Mouse (Mus musculus): ENCODE measurements at regions not wholly inside any gene's neighbourhood (a gene's known extent, or its start where the extent isn't known, plus 50 kb on each side); places are given as distances from the start of the nearest gene placed in this dataset.
A peak's percentile ranks its signal among the peaks of the same experiment; 100 is the strongest.

DNA sequence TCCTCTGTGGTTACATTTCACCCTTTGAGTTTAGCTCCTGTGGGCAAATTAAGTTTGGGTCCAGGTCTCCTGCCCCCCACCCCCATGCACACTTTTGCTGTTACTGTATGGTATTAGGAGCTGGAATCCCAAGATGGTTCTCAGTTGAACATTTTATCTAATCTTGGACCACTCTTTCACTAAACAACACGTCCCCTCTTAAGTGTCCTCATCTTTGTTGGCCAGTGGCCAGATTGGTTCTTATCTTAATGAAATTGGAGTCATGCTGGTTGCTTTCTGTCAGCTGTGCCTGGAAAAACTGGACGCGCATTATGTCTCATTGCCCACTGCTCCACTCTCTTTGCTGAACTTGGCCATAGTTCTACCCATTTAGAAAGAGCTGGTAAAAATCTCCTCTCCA is 391.1 kb upstream of the Pbx1 start:
- DNase-seq (ENCODE audit: low spot score): no peak

GRCm38 (mm10) chr1:168818381-168818780 is 386.3 kb upstream of the Pbx1 start:
- DNase-seq (ENCODE audit: low spot score): no peak

DNA sequence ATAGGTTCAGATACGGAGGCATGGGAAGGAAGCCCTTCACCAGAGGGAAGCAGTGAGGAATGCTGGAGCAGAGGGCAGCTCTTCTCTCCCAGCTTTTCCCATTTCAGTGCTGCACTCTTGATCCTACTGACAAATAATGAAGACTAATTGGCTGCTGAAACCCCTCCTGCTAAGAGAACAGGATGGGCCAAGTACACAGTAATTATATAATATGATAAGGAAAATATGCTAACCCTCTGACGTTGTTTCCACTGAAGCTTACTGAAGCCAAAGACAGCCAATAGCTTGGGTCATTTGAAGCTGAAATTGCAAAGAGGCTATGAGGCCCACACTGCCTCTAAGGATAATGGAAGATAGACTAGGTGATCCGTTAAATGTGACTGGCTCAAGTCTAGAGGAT is 375.0 kb upstream of the Pbx1 start:
- peak; percentile 0 for DNase-seq (ENCODE audit: low spot score)

DNA sequence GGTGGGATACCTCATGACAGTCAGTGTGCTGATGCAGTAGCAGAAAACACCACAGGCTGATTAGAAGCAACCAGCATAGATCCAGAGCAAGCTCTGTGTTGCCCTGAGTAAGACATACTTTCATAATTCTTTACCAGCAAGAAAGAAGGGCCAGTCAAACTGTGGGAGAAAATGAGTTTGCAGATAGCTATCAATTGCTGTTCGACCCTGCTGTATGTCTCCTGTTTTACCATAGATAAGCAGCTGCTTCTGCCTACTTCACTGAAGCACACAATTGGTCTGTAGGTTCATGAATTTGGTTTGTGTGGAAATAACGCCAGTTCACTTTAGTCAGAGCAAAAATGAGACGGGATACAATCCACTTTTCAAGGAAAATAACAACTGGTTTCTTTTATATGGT is 373.4 kb upstream of the Pbx1 start:
- no peak for DNase-seq (ENCODE audit: low spot score)

- DNase-seq (ENCODE audit: low spot score): no peak
Observed at GRCm38 (mm10) chr1:168801046-168801445, 369.0 kb upstream of the Pbx1 start.

GRCm38 (mm10) chr1:168786731-168787130 is 354.7 kb upstream of the Pbx1 start:
- no peak for DNase-seq (ENCODE audit: low spot score)

DNA sequence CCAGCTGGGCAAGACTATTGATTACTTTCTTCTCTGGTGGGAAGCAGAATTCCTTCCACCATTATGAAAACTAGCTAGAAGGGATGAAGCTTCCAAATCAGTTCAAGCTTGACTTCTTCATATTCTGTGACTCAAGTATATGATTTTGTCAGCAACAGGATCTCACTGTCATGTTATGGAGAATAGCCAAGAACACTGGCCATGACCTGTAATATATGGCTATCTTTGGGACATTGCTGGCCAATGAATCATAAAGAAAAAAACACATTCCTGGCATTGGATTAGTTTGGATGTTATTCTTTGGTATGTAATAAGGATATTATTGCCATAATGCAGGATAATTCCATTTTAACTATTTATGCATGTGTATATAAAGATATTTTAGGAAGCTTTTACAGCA is 351.8 kb upstream of the Pbx1 start:
- no peak for DNase-seq (ENCODE audit: low spot score)

- DNase-seq (ENCODE audit: low spot score): no peak
Observed at GRCm38 (mm10) chr1:168764368-168764895, 332.4 kb upstream of the Pbx1 start.

DNA sequence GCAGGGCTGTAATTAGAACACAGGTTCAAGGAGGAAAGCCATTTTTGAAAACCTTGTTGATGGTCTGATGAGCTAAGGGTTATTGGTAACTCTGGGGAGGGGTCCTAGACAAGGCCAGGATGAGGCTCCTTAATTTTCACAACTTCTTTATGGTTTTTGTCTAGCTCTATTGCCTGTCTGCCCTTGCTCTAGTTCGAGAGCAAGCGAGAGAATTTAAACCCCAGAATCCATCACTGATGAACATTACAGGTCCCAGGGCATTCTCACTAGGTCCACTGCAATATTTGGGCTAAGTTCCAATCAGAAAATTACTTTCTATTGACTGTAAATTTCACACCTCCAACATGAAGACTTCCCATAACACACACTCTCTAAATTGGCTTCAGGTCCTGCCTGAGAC is 329.0 kb upstream of the Pbx1 start:
- no peak for DNase-seq (ENCODE audit: low spot score)

- no peak for DNase-seq (ENCODE audit: low spot score)
Observed at GRCm38 (mm10) chr1:168760239-168760638, 328.2 kb upstream of the Pbx1 start.

DNA sequence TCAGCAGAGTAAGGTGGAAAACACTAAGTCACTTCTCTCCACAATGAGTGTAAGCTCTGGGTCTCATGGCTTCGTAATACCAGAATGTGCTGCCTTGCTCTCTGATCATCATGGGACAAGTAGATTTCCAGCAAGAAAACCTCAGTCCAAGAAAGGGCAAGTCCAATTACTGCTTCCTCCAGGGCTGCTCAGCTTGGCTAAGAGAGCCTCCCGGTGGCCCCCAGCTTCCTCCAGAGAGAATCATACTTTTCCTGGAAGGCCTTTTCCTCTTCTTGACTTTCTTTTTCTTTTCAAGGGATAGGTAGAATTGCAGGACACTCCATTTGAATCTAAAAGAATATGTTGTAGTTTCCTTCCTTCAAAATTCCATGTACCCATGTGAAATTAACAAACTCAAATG is 326.8 kb upstream of the Pbx1 start:
- DNase-seq (ENCODE audit: low spot score): no peak

- no peak for DNase-seq (ENCODE audit: low spot score)
Observed at GRCm38 (mm10) chr1:168754196-168754595, 322.1 kb upstream of the Pbx1 start.

- no peak for DNase-seq (ENCODE audit: low spot score)
Observed at GRCm38 (mm10) chr1:168743435-168743834, 311.4 kb upstream of the Pbx1 start.

DNA sequence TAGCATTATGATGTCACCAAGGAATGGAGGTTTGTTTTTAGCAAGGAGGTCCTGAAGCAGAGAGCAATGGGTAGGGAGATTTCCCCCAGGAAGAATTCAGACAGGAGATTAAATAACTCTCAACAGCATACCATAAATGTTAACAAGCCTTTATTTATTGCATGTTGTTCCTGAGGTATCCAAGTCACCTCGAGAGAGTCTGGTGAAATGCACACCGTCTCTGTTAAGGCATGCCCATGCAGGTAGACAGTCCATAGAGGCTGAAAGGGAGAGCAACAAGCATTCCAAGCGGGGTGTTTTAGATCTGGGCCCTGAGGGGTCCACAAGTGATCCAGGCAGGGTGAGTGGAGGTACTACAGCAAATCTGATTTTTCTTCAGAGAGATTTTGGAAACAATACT is 305.9 kb upstream of the Pbx1 start:
- DNase-seq (ENCODE audit: low spot score): no peak

GRCm38 (mm10) chr1:168737277-168737863 is 305.3 kb upstream of the Pbx1 start:
- DNase-seq (ENCODE audit: low spot score): no peak

GRCm38 (mm10) chr1:168733066-168733465 is 301.0 kb upstream of the Pbx1 start:
- DNase-seq (ENCODE audit: low spot score): no peak

DNA sequence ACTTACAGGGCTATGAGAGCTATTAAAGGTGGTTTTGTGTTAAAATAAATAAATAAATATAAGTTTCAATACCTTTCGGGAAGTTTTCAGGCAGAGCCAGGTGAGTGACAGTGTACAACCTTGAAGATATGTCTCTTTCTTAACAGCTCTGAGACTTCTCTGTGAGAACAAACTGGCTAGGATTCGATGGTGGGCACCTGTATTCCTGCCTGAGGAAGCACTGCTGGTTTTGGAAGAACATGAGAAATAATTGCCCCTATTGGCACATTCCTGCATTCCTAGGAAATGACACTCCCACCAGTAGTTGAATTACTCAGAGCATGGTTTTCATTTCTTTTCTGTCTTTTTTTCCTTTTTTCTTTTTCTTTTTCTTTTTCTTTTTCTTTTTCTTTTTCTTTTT is 277.8 kb upstream of the Pbx1 start:
- no peak for DNase-seq (ENCODE audit: low spot score)

- DNase-seq (ENCODE audit: low spot score): no peak
Observed at GRCm38 (mm10) chr1:168709017-168709681, 277.1 kb upstream of the Pbx1 start.

DNA sequence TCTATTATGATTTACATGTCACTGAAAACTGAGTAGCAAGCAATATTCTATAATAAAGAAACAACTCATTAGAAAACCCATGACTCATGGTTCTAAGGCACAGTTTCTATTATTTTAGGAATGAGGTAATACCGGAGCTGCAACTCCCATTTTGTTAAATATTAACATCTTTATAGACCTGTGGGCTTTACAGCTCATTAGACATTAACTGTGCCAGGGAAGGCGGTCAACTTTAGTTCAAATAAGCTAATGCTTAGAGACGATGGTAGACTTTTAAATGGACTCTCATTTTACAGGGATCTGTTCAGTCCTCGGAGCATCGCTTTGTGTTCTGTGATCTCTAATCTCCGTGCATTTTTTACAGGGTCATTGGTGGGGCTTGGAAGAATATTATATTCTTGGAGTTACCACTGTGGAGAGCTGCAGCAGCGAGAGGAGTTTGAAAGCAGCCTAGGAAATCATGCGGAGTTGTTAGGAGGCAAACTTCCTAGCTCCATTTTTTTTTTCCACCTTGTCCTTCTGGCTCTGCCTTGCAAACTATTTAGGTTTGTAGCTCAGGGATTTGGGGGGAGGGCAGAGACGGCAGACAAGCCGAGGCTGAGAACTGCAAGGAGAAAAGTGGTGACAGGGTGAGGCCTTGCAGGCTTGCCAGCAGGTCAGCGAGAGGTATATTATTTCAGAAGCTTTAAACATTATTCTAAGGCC is 276.2 kb upstream of the Pbx1 start:
- DNase-seq (ENCODE audit: low spot score): no peak

DNA sequence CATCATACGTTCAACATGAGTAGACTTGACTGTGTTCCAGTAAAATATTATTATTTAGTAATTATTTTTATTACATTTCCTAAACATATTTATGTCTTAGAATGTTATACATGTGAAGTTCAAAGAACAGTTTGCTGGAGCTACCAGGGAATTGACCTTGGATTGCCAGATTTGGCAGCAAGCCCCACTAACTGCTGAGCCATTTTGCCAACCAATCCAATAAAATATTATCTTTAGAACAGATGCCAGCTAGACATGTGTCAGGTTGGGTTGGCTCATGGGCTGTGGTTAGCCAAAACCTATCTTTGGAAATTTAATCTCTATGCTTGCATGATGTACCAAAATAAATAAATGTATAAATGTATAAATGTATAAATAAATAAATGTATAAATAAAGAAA is 265.3 kb upstream of the Pbx1 start:
- no peak for DNase-seq (ENCODE audit: low spot score)

- DNase-seq (ENCODE audit: low spot score): no peak
Observed at GRCm38 (mm10) chr1:168686821-168687220, 254.8 kb upstream of the Pbx1 start.

- DNase-seq (ENCODE audit: low spot score): no peak
Observed at GRCm38 (mm10) chr1:168685147-168685546, 253.1 kb upstream of the Pbx1 start.
